Mouse (Mus musculus): Measurements from ENCODE around the gene Yars2. TPM values are rescaled to one million over a fixed set of nuclear protein-coding genes. Genes with fewer than 3 reads are reported as not detected.

Yars2 gene
- 10 to 100 TPM; 23.5 TPM for total RNA-seq (2021)
- long read RNA-seq, experiment 1, transcript Yars2-201 (5 exons, 1,574 nt), result major isoform, 12 of 17 reads
- long read RNA-seq, experiment 1, partial matches to known transcripts, result 2 of 17 reads
- long read RNA-seq, experiment 1, other reads (novel, unspliced or antisense), result 0 of 17 reads
- long read RNA-seq, experiment 2, transcript Yars2-201 (5 exons, 1,574 nt), result major isoform, 17 of 25 reads
- long read RNA-seq, experiment 2, partial matches to known transcripts, result 0 of 25 reads
- long read RNA-seq, experiment 2, other reads (novel, unspliced or antisense), result 0 of 25 reads

GRCm38 (mm10) chr16:16302369-16303137 is at the start of gene Yars2:
Gene Yars2, plus strand, starts transcription at chr16:16302965.
- peak within 1 kb of the TSS; percentile 94 for H3K4me3 ChIP-seq
- peak; percentile 91 to 94 for DNase-seq (ENCODE audit: low spot score in 2 of 2)
- peak within 1 kb of the TSS; percentile 95 for H3K27ac ChIP-seq
- peak; percentile 67 for TF ChIP-seq CTCF (conservative IDR thresholded peaks at IDR 0.05)

- peak in 1 of 2 experiments; percentile 9 for DNase-seq (ENCODE audit: low spot score in 2 of 2)
- TF ChIP-seq CTCF (conservative IDR thresholded peaks at IDR 0.05), result no peak
- Histone ChIP-seq H3K27ac (peak overlapping the region; percentile 59), H3K4me3 (no peak overlapping the region)
Observed at GRCm38 (mm10) chr16:16253326-16254074, 49.3 kb upstream of the Yars2 start.

DNA sequence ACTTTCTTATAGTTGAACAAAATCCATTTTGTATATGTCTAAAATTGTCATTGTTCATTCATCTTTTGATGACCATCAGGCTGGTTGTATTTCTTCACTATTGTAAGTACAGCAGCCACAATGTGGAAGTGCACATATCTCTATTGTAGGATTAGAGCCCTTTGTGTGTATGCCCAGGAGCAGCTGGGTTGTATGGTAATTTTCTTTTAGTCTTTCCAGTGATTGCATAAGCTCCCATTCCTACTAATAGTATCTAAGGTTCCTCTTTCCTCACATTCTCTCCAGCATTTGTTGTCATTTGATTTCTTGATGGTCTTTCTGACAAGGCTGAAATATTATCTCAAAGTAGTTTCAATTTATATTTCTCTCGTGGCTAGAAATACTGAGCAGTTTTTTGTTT is 47.5 kb upstream of the Yars2 start:
- Histone ChIP-seq H3K4me3 (no peak overlapping the region), H3K27ac (no peak overlapping the region)
- DNase-seq (ENCODE audit: low spot score in 2 of 2), result no peak
- no peak for TF ChIP-seq CTCF (conservative IDR thresholded peaks at IDR 0.05)

GRCm38 (mm10) chr16:16255874-16256273 is 46.9 kb upstream of the Yars2 start:
- DNase-seq (ENCODE audit: low spot score in 2 of 2), result no peak
- no peak for TF ChIP-seq CTCF (conservative IDR thresholded peaks at IDR 0.05)
- H3K4me3 ChIP-seq, result no peak overlapping the region
- no peak overlapping the region for H3K27ac ChIP-seq

- Histone ChIP-seq H3K27ac (no peak overlapping the region), H3K4me3 (no peak overlapping the region)
- no peak for DNase-seq (ENCODE audit: low spot score in 2 of 2)
- TF ChIP-seq CTCF (conservative IDR thresholded peaks at IDR 0.05), result no peak
Observed at GRCm38 (mm10) chr16:16256672-16257071, 46.1 kb upstream of the Yars2 start.

GRCm38 (mm10) chr16:16260882-16261281 is 41.9 kb upstream of the Yars2 start:
- no peak for TF ChIP-seq CTCF (conservative IDR thresholded peaks at IDR 0.05)
- H3K4me3 ChIP-seq, result no peak overlapping the region
- peak; percentile 15 to 37 for DNase-seq (ENCODE audit: low spot score in 2 of 2)
- peak overlapping the region; percentile 11; the same call in 1 of the 2 replicates for H3K27ac ChIP-seq

GRCm38 (mm10) chr16:16261481-16261880 is 41.3 kb upstream of the Yars2 start:
- no peak overlapping the region for H3K4me3 ChIP-seq
- no peak for TF ChIP-seq CTCF (conservative IDR thresholded peaks at IDR 0.05)
- DNase-seq (ENCODE audit: low spot score in 2 of 2), result no peak
- no peak overlapping the region for H3K27ac ChIP-seq

DNA sequence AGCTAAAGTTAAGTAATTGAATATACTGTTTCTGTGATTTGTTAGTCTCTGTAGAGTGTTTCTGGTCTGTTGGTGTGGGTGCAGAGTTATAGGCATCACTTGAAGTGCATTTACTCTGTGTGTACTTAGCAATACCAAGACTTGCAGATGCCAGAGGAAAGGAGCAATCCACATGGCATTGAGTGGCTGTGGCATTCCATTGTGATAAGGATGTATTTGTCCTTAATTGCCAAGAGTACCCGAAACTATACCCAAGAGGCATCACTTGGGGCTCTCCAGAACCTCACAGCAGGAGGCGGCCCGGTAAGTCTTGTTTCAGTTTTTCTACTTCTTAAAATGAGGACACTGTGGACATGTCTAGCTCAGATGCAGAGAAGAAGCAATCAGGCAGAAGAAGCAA is 40.3 kb upstream of the Yars2 start:
- Histone ChIP-seq H3K4me3 (no peak overlapping the region), H3K27ac (no peak overlapping the region)
- no peak for DNase-seq (ENCODE audit: low spot score in 2 of 2)
- no peak for TF ChIP-seq CTCF (conservative IDR thresholded peaks at IDR 0.05)

DNA sequence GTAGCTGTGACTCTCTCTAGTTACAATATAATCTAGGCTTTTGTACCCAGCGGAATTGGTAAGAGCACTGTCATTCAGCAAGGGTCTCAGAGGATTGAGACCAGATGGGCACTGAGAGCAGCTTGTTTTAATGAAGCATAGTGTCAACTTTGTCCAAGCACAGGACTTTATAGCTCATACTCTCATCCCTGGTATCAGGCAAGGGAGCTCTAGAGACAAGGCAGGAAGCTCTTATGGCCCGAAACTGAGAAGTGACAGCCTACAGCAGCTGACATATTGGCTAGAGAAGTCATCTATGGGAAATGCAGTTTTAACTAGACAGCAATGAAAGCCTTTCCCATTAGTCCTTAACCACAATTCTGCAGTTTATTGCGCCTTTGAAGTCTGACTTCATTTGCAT is 29.8 kb upstream of the Yars2 start:
- DNase-seq (ENCODE audit: low spot score in 2 of 2), result no peak
- Histone ChIP-seq H3K27ac (no peak overlapping the region), H3K4me3 (no peak overlapping the region)
- no peak for TF ChIP-seq CTCF (conservative IDR thresholded peaks at IDR 0.05)

GRCm38 (mm10) chr16:16273752-16274151 is 29.0 kb upstream of the Yars2 start:
- no peak for DNase-seq (ENCODE audit: low spot score in 2 of 2)
- H3K4me3 ChIP-seq, result no peak overlapping the region
- no peak for TF ChIP-seq CTCF (conservative IDR thresholded peaks at IDR 0.05)
- H3K27ac ChIP-seq, result no peak overlapping the region

- no peak for TF ChIP-seq CTCF (conservative IDR thresholded peaks at IDR 0.05)
- Histone ChIP-seq H3K4me3 (peak overlapping the region; percentile 94), H3K27ac (peak overlapping the region; percentile 95)
- DNase-seq (ENCODE audit: low spot score in 2 of 2), result peak in 1 of 2 experiments; percentile 17
Observed at GRCm38 (mm10) chr16:16303138-16303827, 518 bp downstream of the Yars2 start.

- peak overlapping the region; percentile 94 for H3K4me3 ChIP-seq
- DNase-seq (ENCODE audit: low spot score in 2 of 2), result no peak
- peak; percentile 65 for TF ChIP-seq CTCF (conservative IDR thresholded peaks at IDR 0.05)
- H3K27ac ChIP-seq, result peak overlapping the region; percentile 95; the same call in 1 of the 2 replicates
Observed at GRCm38 (mm10) chr16:16303888-16304287, 1.1 kb downstream of the Yars2 start.

All from layer of hippocampus, adult 2 months (tissue).